ENCODE assay signal across 17 mouse cellular contexts in the genomic region with DNA sequence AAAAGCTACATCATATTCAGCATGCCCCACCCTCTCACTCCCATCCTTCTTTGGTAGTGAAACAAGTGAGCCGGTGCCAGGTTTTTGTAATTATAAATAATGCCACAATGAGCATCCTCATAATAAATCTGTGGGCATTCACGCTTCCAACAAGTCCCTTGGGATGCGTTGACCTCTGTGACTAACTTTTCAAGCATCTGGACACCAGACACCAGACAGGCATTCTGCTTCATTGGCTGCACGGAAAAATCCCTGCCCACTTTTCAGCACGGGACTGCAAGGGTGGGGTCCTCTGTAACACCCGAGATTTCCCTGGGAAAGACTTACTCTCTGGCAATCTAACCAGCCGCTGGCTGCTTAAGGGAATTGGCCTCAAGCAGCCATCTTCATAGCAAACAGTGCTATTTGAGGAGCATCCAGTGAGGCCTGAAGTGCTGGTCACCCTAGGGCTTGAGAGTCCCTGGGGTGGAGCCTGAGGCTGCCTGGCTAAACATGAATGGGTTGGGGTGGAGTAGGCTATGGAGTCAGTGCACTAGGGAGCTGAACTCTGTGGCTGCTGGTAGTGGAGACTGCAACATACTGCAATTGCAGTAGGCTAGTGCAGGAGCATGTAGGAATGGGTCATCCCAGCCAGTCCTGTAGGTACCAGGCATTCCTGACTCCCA. TPM values are rescaled to one million over a fixed set of nuclear protein-coding genes. Genes with fewer than 3 reads are reported as not detected.
DNase-seq lines count a peak whose midpoint lies in the region; ATAC-seq and TF ChIP-seq lines count a peak whose summit lies in the region.
"Had no signal": no experiment of that assay in that cellular context is flagged by ENCODE, and none has a peak within 500 bp of the region (broad histone marks: within the 10 kb centered on the region; RNA-seq: fewer than 3 reads in every experiment).

No protein-coding gene starts in this region.

- H3K27me3 ChIP-seq in hindbrain, postnatal 0 days (ENCODE audit: insufficient read depth, low read length): no peaks in the 10 kb centered on the region
- no peaks in the 10 kb centered on the region for H3K27me3 ChIP-seq in hindbrain, embryonic 14.5 days (ENCODE audit: control insufficient read depth, insufficient read depth, low read length)
- H3K27me3 ChIP-seq in forebrain, embryonic 11.5 days (ENCODE audit: control insufficient read depth, insufficient read depth, low read length): no peaks in the 10 kb centered on the region
- H3K27me3 ChIP-seq: kidney, embryonic 15.5 days had no signal

- no peak for TF ChIP-seq CTCF in hindbrain, postnatal 0 days (IDR thresholded peaks at IDR 0.05; ENCODE audit: low read depth)

- H3K36me3 ChIP-seq in hindbrain, postnatal 0 days (ENCODE audit: insufficient read depth, low read length): no peaks in the 10 kb centered on the region
- H3K36me3 ChIP-seq in hindbrain, embryonic 14.5 days (replicated peaks; ENCODE audit: control insufficient read depth, insufficient read depth): no peaks in the 10 kb centered on the region
- H3K36me3 ChIP-seq in forebrain, embryonic 11.5 days (ENCODE audit: control insufficient read depth, insufficient read depth, low read length): no peaks in the 10 kb centered on the region
- H3K36me3 ChIP-seq: kidney, embryonic 15.5 days had no signal

- WGBS in hindbrain, postnatal 0 days: 41% methylated on average over 7 of the region's 7 CpGs
- WGBS in hindbrain, embryonic 14.5 days: 42% methylated on average over 7 of the region's 7 CpGs
- WGBS in forebrain, embryonic 11.5 days: 62% methylated on average over 7 of the region's 7 CpGs

- 0 out of 2 replicates have a peak overlapping the region, but pooled peaks have one; percentile 76 for H3K27ac ChIP-seq in hindbrain, postnatal 0 days
- no peak overlapping the region for H3K27ac ChIP-seq in hindbrain, embryonic 14.5 days
- no peak overlapping the region for H3K27ac ChIP-seq in forebrain, embryonic 11.5 days (ENCODE audit: low read depth, low read length)
- H3K27ac ChIP-seq: kidney, embryonic 15.5 days; liver, embryonic 14.5 days had no signal

- ATAC-seq in hindbrain, postnatal 0 days: no peak
- ATAC-seq in hindbrain, embryonic 14.5 days (ENCODE audit: low FRiP score): no peak
- no peak for ATAC-seq in forebrain, embryonic 11.5 days (replicated peaks; ENCODE audit: low FRiP score)
- ATAC-seq: forebrain, postnatal 0 days; hindbrain, embryonic 16.5 days had no signal

- peak; percentile 42 for DNase-seq in cerebellum, adult 11-12 months
- DNase-seq in cerebellum, adult 9-11 months: no peak
- peak; percentile 59 for DNase-seq in hindbrain, postnatal 0 days (ENCODE audit: low spot score)
- no peak for DNase-seq in hindbrain, embryonic 14.5 days (ENCODE audit: low spot score)
- peak; percentile 86 for DNase-seq in Muller cell, postnatal 12 days (ENCODE audit: inconsistent ontology term)
- DNase-seq in fibroblast of lung, adult 2 months (ENCODE audit: low read depth): peak; percentile 68
- no peak for DNase-seq in forebrain, embryonic 11.5 days (ENCODE audit: low spot score)
- no peak for DNase-seq in right cerebral cortex, postnatal 36 days (ENCODE audit: low spot score in 2 of 2)
- DNase-seq: cerebellum, adult 2 months; forebrain, postnatal 0 days; layer of hippocampus, adult 9-11 months; lung, postnatal 14 days; right cerebral cortex, postnatal 25 days had no signal

- no peak overlapping the region for H3K9ac ChIP-seq in hindbrain, postnatal 0 days (replicated peaks; ENCODE audit: low read length)
- H3K9ac ChIP-seq in hindbrain, embryonic 14.5 days: no peak overlapping the region
- H3K9ac ChIP-seq in forebrain, embryonic 11.5 days (ENCODE audit: low read length): no peak overlapping the region
- H3K9ac ChIP-seq: forebrain, postnatal 0 days; kidney, embryonic 15.5 days; liver, embryonic 14.5 days had no signal

- H3K4me1 ChIP-seq in hindbrain, postnatal 0 days (ENCODE audit: insufficient read depth, low read length): no peaks in the 10 kb centered on the region; the same call in 1 of the 2 replicates
- no peaks in the 10 kb centered on the region; the same call in 1 of the 2 replicates for H3K4me1 ChIP-seq in hindbrain, embryonic 14.5 days (replicated peaks; ENCODE audit: control insufficient read depth, insufficient read depth, low read length)
- H3K4me1 ChIP-seq in forebrain, embryonic 11.5 days (replicated peaks; ENCODE audit: control insufficient read depth, insufficient read depth, low read length): no peaks in the 10 kb centered on the region

- no peak overlapping the region for H3K4me3 ChIP-seq in hindbrain, postnatal 0 days (ENCODE audit: low read length)
- no peak overlapping the region for H3K4me3 ChIP-seq in hindbrain, embryonic 14.5 days (replicated peaks; ENCODE audit: low read length)
- H3K4me3 ChIP-seq in forebrain, embryonic 11.5 days (ENCODE audit: low read depth, low read length): no peak overlapping the region
- H3K4me3 ChIP-seq: kidney, embryonic 15.5 days had no signal

- H3K9me3 ChIP-seq in hindbrain, postnatal 0 days (ENCODE audit: low read length): no peaks in the 10 kb centered on the region
- no peaks in the 10 kb centered on the region for H3K9me3 ChIP-seq in hindbrain, embryonic 14.5 days (ENCODE audit: control insufficient read depth, low read length)
- no peaks in the 10 kb centered on the region for H3K9me3 ChIP-seq in forebrain, embryonic 11.5 days (ENCODE audit: control insufficient read depth, low read length)
- H3K9me3 ChIP-seq: kidney, embryonic 15.5 days had no signal

- no peak overlapping the region for H3K4me2 ChIP-seq in hindbrain, postnatal 0 days (ENCODE audit: low read depth, low read length)
- no peak overlapping the region for H3K4me2 ChIP-seq in hindbrain, embryonic 14.5 days (replicated peaks)
- no peak overlapping the region for H3K4me2 ChIP-seq in forebrain, embryonic 11.5 days (ENCODE audit: low read depth, low read length, severe bottlenecking)
- H3K4me2 ChIP-seq: kidney, embryonic 15.5 days; midbrain, embryonic 11.5 days had no signal

RNA-seq across cellular contexts. Expression of gene Nacc2, which starts 24.8 kb away (rescaled TPM):
- 50.1 and 61.4 TPM in 2 replicates for total RNA-seq in hindbrain, postnatal 0 days (2014; rRNA removed)
- 28.7 and 29.9 TPM in 2 replicates for polyA plus RNA-seq in hindbrain, postnatal 0 days (2015; fragmentation: Nextera tagmentation; extraction: Ambion mirVana)
- polyA plus RNA-seq in hindbrain, embryonic 14.5 days (2014; fragmentation: Nextera tagmentation; extraction: Ambion mirVana): 18.3 and 19.2 TPM in 2 replicates
- 6.5 and 8.6 TPM in 2 replicates for polyA plus RNA-seq in forebrain, embryonic 11.5 days (2014; fragmentation: Nextera tagmentation; extraction: Ambion mirVana)

Comparison
In these comparisons a context has a peak if more than half of its experiments do, and no peak if none do; other contexts are left out.
1. DNase-seq: peak in cerebellum, adult 11-12 months (single experiment), hindbrain, postnatal 0 days (single experiment), Muller cell, postnatal 12 days (single experiment) and fibroblast of lung, adult 2 months (single experiment); none in cerebellum, adult 9-11 months (single experiment), hindbrain, embryonic 14.5 days (single experiment), forebrain, embryonic 11.5 days (single experiment) and right cerebral cortex, postnatal 36 days (0 of 2).